Mouse (Mus musculus): ENCODE results near the gene Arrdc1.

DNA sequence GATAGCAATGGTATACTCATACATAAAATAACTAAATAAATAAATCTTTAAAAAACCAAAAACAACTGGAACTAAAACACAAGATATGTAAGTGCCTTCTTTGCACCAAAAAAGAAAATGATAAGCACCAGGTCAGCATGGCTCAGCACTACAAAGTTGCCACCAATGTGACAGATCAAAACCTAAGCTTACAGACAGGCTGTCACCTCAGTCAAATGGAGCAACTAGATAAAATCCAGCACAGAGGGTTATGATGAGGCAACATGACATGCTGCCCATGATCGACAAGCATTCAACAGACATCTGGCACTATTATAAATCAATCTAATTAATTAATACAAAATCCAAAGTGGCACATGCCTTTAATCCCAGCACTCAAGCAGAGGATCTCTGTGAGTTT, 40.8 kb downstream of the Arrdc1 start:
- TF ChIP-seq MAFK (IDR thresholded peaks at IDR 0.05; ENCODE audit: insufficient read depth, low read depth, low read length) (no peak), ZNF384 (IDR thresholded peaks at IDR 0.05; ENCODE audit: low read depth, low read length) (no peak), HCFC1 (IDR thresholded peaks at IDR 0.05; ENCODE audit: borderline replicate concordance, insufficient read depth, low read length) (no peak)
